22 mouse cellular contexts compared by ENCODE assay signal in the genomic region with DNA sequence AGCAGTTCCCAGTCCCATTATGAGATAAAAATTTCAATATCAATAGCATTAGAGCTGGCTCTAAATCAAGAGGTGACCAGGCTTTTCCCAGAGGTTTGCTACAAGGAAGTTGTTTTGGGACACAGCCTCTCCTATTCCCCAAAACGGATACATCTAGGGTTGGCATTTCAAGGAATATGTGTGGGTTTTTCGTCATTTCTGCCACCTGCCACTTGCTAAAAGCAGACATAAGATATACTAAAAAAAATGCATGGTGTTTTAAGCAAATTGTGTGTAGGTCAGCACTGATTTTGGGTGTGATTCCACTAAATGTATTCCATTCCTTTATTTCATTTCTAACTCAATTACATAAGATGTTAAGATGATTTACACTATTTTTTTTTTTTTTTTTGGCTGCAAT. TPM values are rescaled to one million over a fixed set of nuclear protein-coding genes. Genes with fewer than 3 reads are reported as not detected.
"Had no signal": no experiment of that assay in that cellular context is flagged by ENCODE, and none has a peak within 500 bp of the region (broad histone marks: within the 10 kb centered on the region; RNA-seq: fewer than 3 reads in every experiment).

No protein-coding gene starts in this region.

- H3K4me1 ChIP-seq: limb, embryonic 12.5 days; liver, embryonic 13.5 days; lung, embryonic 15.5 days; megakaryocyte, embryonic 14.5 days; midbrain, embryonic 15.5 days; neural tube, embryonic 12.5 days had no signal

- H3K9me3 ChIP-seq: limb, embryonic 12.5 days; liver, embryonic 13.5 days; lung, embryonic 15.5 days; megakaryocyte, embryonic 14.5 days; midbrain, embryonic 15.5 days; neural tube, embryonic 12.5 days had no signal

- H3K27ac ChIP-seq: kidney, postnatal 0 days; layer of hippocampus, adult 2 months; limb, embryonic 12.5 days; liver, embryonic 13.5 days; lung, embryonic 15.5 days; macrophage; midbrain, embryonic 15.5 days; neural tube, embryonic 12.5 days had no signal

- H3K27me3 ChIP-seq: limb, embryonic 12.5 days; liver, embryonic 13.5 days; lung, embryonic 15.5 days; megakaryocyte, embryonic 14.5 days; midbrain, embryonic 15.5 days; neural tube, embryonic 12.5 days had no signal

- H3K4me3 ChIP-seq: layer of hippocampus, adult 2 months; limb, embryonic 12.5 days; liver, embryonic 13.5 days; lung, embryonic 15.5 days; megakaryocyte, embryonic 14.5 days; midbrain, embryonic 15.5 days; neural tube, embryonic 12.5 days had no signal

- DNase-seq: kidney, adult 11 months; kidney, adult 9 months; kidney, postnatal 36 days; liver; liver, embryonic 13.5 days; liver, postnatal 0 days; lung, postnatal 14 days; thymus, adult 2 months; thymus, postnatal 25 days had no signal

- H3K36me3 ChIP-seq: limb, embryonic 12.5 days; liver, embryonic 13.5 days; lung, embryonic 15.5 days; midbrain, embryonic 15.5 days; neural tube, embryonic 12.5 days had no signal

RNA-seq across cellular contexts. Expression of a gene that starts 34.3 kb away (rescaled TPM):
- total RNA-seq: layer of hippocampus, adult 2 months; monocyte, adult 5-6 weeks; neutrophil, adult 5-6 weeks had no signal
- polyA plus RNA-seq: kidney, postnatal 0 days; liver, embryonic 13.5 days; liver, postnatal 0 days; macrophage; midbrain, embryonic 11.5 days; neural tube, embryonic 12.5 days; testis, adult 2 months; urinary bladder, adult 2 months had no signal

RNA-seq across cellular contexts. Expression of a gene that starts 56.1 kb away (rescaled TPM):
- polyA plus RNA-seq: testis, adult 2 months had no signal
